Mouse (Mus musculus) midbrain, embryonic 12.5 days (tissue): ENCODE measurements at regions not wholly inside any gene's neighbourhood (a gene's known extent, or its start where the extent isn't known, plus 50 kb on each side); places are given as distances from the start of the nearest gene placed in this dataset.
A peak's percentile ranks its signal among the peaks of the same experiment; 100 is the strongest.

Source experiments
- ATAC-seq: fragments of 200-750 bp; cut with Nextera tagmentation; 2 replicates; pipeline ENCODE4 v1.8.0; 2017; ENCODE audit warnings: low read depth, moderate TSS enrichment, moderate library complexity; ENCODE audit not compliant: low FRiP score
- H3K27ac ChIP-seq: fragments of 300-500 bp; sonication (generic); replicated peaks from 2 replicates; pipeline ENCODE4 v1.5.1; 2016; ENCODE audit warnings: mild to moderate bottlenecking
- H3K27me3 ChIP-seq: fragments of 300-500 bp; sonication (generic); 2 replicates; pipeline ENCODE4 v1.6.1; 2016; ENCODE audit warnings: mild to moderate bottlenecking
- H3K36me3 ChIP-seq: fragments of 300-500 bp; sonication (generic); 2 replicates; pipeline ENCODE4 v1.6.1; 2016
- H3K4me1 ChIP-seq: fragments of 300-500 bp; sonication (generic); 2 replicates; pipeline ENCODE4 v1.6.1; 2016
- H3K4me2 ChIP-seq: fragments of 300-500 bp; sonication (generic); replicated peaks from 2 replicates; pipeline ENCODE4 v1.6.1; 2016; ENCODE audit warnings: mild to moderate bottlenecking, moderate library complexity
- H3K4me3 ChIP-seq: fragments of 300-500 bp; sonication (generic); 2 replicates; pipeline ENCODE4 v1.5.1; 2016; ENCODE audit warnings: mild to moderate bottlenecking
- H3K9ac ChIP-seq: fragments of 300-500 bp; sonication (generic); replicated peaks from 2 replicates; pipeline ENCODE4 v1.6.1; 2016; ENCODE audit warnings: mild to moderate bottlenecking, moderate library complexity
- H3K9me3 ChIP-seq: fragments of 300-500 bp; sonication (generic); 2 replicates; pipeline ENCODE4 v1.6.1; 2016; ENCODE audit warnings: mild to moderate bottlenecking
- whole genome bisulfite sequencing: fragments of 180-500 bp; shearing (Covaris S2); methylation state at CpG from one replicate; pipeline ENCODE4 v1.1.7; 2016; 5-methylcytosine and 5-hydroxymethylcytosine counted together

DNA sequence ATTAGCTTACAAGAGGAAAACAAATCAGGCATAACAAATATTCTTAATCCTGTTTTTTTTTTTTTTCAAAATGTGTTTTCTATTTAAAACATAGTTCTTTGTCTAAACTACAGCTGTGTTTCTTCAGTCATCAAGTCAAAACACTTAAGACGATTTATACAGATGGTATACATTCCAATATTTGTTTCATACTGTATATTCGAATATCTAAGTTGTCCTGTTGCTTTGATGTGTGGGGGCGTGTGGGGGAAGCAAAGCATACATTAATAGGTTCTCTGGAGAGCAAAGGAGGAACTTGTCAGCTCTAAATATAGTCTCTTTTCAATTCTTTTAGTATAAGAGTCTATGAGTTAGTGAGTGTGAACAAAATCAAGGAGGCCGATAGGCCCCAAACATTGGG lies 1056.7 kb upstream of the Cdh7 start:
- ATAC-seq: 0 out of 2 replicates have a peak, but pooled peaks have one; percentile 6
- H3K27ac ChIP-seq: no peak overlapping the region
- 81% methylated on average over 4 of the region's 4 CpGs for WGBS
- H3K27me3 ChIP-seq: no peaks in the 10 kb centered on the region
- no peak overlapping the region for H3K4me2 ChIP-seq
- H3K9me3 ChIP-seq: no peaks in the 10 kb centered on the region
- no peaks in the 10 kb centered on the region for H3K4me1 ChIP-seq
- no peak overlapping the region for H3K9ac ChIP-seq
- no peak overlapping the region for H3K4me3 ChIP-seq
- H3K36me3 ChIP-seq: no peaks in the 10 kb centered on the region

DNA sequence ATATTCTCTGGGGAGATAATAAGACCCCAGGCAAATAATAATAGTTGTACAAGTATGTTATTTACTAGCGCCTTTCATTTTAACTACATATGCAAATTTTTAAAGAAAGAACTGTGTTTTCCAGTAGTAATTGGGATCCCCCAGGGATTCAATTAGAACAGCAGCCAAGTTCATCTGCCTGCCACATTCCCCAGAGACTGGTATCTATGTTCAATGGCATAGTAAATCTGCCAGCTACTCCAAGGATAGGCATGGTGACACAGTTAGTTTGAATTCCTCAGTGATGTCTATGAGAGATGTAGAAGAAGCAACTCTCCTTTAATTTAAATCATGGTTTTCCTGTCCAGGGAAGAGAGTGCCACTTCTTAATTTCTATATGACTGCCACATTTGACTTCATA lies 1047.9 kb upstream of the Cdh7 start:
- H3K27me3 ChIP-seq: no peaks in the 10 kb centered on the region
- H3K27ac ChIP-seq: no peak overlapping the region
- H3K4me3 ChIP-seq: no peak overlapping the region
- no peaks in the 10 kb centered on the region for H3K9me3 ChIP-seq
- no peak overlapping the region for H3K9ac ChIP-seq
- no peaks in the 10 kb centered on the region for H3K36me3 ChIP-seq
- H3K4me2 ChIP-seq: no peak overlapping the region
- H3K4me1 ChIP-seq: no peaks in the 10 kb centered on the region
- ATAC-seq: no peak
- 83% methylated on average over 1 of the region's 1 CpGs for whole genome bisulfite sequencing

DNA sequence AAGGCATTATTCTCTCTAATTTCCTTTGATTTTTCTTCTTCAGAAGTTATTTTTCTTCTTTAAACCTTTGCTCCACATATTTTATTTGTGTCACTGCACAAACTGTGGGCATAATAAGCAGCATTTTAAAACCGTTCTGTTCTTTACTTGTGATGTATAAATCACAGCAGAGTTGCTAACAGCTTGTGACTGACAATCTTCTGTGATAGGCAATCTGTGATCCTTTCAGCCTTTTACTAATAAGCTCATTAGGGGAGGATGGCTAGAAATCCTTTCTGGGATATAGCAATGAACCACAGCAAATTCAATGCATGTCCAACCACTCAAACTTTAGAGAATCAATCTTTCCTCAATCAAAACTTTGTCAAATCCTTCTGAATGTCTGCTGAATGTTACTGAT lies 1007.4 kb upstream of the Cdh7 start:
- Histone ChIP-seq H3K4me1 (no peaks in the 10 kb centered on the region), H3K4me3 (no peak overlapping the region), H3K27ac (no peak overlapping the region), H3K36me3 (no peaks in the 10 kb centered on the region), H3K9me3 (no peaks in the 10 kb centered on the region), H3K4me2 (no peak overlapping the region), H3K9ac (no peak overlapping the region), H3K27me3 (no peaks in the 10 kb centered on the region)
- ATAC-seq: no peak
- 68% methylated on average over 1 of the region's 1 CpGs for WGBS

DNA sequence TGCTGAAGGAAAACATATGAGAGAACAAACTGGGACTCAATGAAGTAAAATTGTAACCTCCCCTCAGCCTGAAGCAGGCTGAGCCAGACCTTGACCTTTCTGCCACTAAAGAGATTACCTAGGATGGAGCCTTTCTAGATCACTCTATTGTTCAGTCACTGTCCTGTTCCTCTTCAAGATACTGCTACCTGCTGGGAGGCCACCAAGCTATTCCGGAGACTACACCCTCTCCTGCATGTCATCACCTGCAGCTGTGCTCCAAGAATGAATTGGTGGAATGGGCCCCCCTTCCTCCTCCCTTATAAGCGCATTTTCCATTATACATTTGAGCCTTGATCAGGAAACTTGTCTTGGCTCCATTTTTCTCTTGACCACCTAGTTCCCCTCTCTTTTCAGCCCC lies 987.6 kb upstream of the Cdh7 start:
- no peak for ATAC-seq
- WGBS: 80% methylated on average over 2 of the region's 2 CpGs

More for the DNA sequence above, 987.6 kb upstream of the Cdh7 start:
- H3K9ac ChIP-seq: no peak overlapping the region
- H3K4me1 ChIP-seq: no peaks in the 10 kb centered on the region
- no peaks in the 10 kb centered on the region for H3K36me3 ChIP-seq
- no peaks in the 10 kb centered on the region for H3K9me3 ChIP-seq
- no peak overlapping the region for H3K27ac ChIP-seq
- no peaks in the 10 kb centered on the region for H3K27me3 ChIP-seq
- H3K4me3 ChIP-seq: no peak overlapping the region
- H3K4me2 ChIP-seq: no peak overlapping the region
